Mouse (Mus musculus) heart, adult 2 months (tissue): ENCODE results near the gene Fam240b.

Source experiments
- CTCF ChIP-seq: fragments of 200-600 bp; IDR thresholded peaks from 2 replicates; pipeline ENCODE4 v1.8.1; 2022; ENCODE audit warnings: antibody characterized with exemption, mild to moderate bottlenecking, moderate library complexity
- EP300 ChIP-seq: fragments of 200-500 bp; IDR thresholded peaks from 2 replicates; pipeline ENCODE4 v1.6.1; 2011; ENCODE audit warnings: low read depth, low read length, control low read depth; ENCODE audit not compliant: insufficient read depth
- POLR2A ChIP-seq: fragments of 200-500 bp; IDR thresholded peaks from 2 replicates; pipeline ENCODE4 v1.6.1; 2011; ENCODE audit warnings: mild to moderate bottlenecking, low read depth, low read length, control low read depth; ENCODE audit not compliant: insufficient read depth

DNA sequence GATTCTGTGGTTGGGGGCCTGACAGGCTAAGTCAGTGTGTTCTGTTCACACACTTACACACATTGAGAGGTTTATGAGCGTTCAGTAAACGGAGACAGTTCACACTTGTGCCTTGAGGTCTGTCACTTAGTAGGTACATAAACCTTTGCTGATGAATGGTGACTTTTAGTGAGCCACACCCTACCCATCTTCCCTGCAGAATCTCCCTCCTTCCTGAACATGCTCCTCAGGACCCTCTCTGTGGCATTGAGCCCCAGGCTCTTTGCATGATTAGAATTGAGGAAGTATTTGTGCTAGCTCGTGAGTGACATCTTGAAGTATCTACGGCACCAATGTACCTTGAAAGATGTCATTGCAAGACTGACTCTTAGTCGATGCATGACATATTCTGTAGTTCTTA is 48.9 kb downstream of the Fam240b start:
- no peak for TF ChIP-seq EP300
- TF ChIP-seq CTCF = no peak
- TF ChIP-seq POLR2A = no peak
